Mouse (Mus musculus) myocyte (in vitro differentiated cells): ENCODE results near the gene Caln1. TPM values are rescaled to one million over a fixed set of nuclear protein-coding genes. Genes with fewer than 3 reads are reported as not detected.

Experiments used
- H3K27me3 ChIP-seq: one replicate; pipeline ENCODE4 v1.6.1; 2011; ENCODE audit not compliant: control insufficient read depth, insufficient read depth, insufficient read length
- H3K36me3 ChIP-seq: one replicate; pipeline ENCODE4 v1.6.1; 2011; ENCODE audit not compliant: control insufficient read depth, insufficient read depth
- H3K4me2 ChIP-seq: one replicate; pipeline ENCODE4 v1.6.1; 2011; ENCODE audit warnings: low read depth, control low read depth
- H3K4me3 ChIP-seq: one replicate; pipeline ENCODE4 v1.5.1; 2011; ENCODE audit warnings: mild to moderate bottlenecking, control low read depth, moderate library complexity
- H3K79me2 ChIP-seq: one replicate; pipeline ENCODE4 v1.6.1; 2011; ENCODE audit not compliant: control insufficient read depth, insufficient read depth
- H3ac ChIP-seq: one replicate; pipeline ENCODE4 v1.6.1; 2011; ENCODE audit not compliant: control insufficient read depth, insufficient read length
- CEBPB ChIP-seq: IDR thresholded peaks from 2 replicates; pipeline ENCODE4 v1.6.1; 2011; ENCODE audit warnings: mild to moderate bottlenecking, moderate library complexity; ENCODE audit not compliant: poor library complexity, insufficient read depth, severe bottlenecking
- E2F4 ChIP-seq: IDR thresholded peaks from one replicate; pipeline ENCODE4 v1.6.1; 2011; ENCODE audit warnings: mild to moderate bottlenecking, control low read depth, moderate library complexity; ENCODE audit not compliant: insufficient read depth
- MAX ChIP-seq: IDR thresholded peaks from one replicate; pipeline ENCODE4 v1.6.1; 2011; ENCODE audit warnings: low read depth, mild to moderate bottlenecking, control low read depth
- MYOD1 ChIP-seq, 3 experiments: IDR thresholded peaks; one replicate each; pipeline ENCODE4 v1.6.1; 2011; ENCODE audit warnings: control low read depth in 2 of 3, low read depth in 2 of 3, mild to moderate bottlenecking in 2 of 3, moderate library complexity in 1 of 3; ENCODE audit not compliant: insufficient read length in 2 of 3, control insufficient read depth in 1 of 3
- MYOG ChIP-seq, 3 experiments: IDR thresholded peaks; one replicate each; pipeline ENCODE4 v1.6.1; 2011; ENCODE audit warnings: control low read depth in 2 of 3, low read depth in 2 of 3, mild to moderate bottlenecking in 2 of 3; ENCODE audit not compliant: insufficient read length in 2 of 3, control insufficient read depth in 1 of 3, insufficient read depth in 1 of 3
- POLR2A ChIP-seq: IDR thresholded peaks from one replicate; pipeline ENCODE4 v1.6.1; 2011; ENCODE audit warnings: low read depth, mild to moderate bottlenecking, control low read depth, moderate library complexity; ENCODE audit not compliant: insufficient read length
- POLR2AphosphoS2 ChIP-seq: IDR thresholded peaks from one replicate; pipeline ENCODE4 v1.6.1; 2011; ENCODE audit warnings: low read depth, control low read depth; ENCODE audit not compliant: insufficient read length
- REST ChIP-seq: IDR thresholded peaks from one replicate; pipeline ENCODE4 v1.6.1; 2011; ENCODE audit warnings: mild to moderate bottlenecking, control low read depth, moderate library complexity; ENCODE audit not compliant: insufficient read depth, insufficient read length
- SRF ChIP-seq: IDR thresholded peaks from one replicate; pipeline ENCODE4 v1.6.1; 2011; ENCODE audit warnings: low read depth; ENCODE audit not compliant: control insufficient read depth, insufficient read length
- TCF12 ChIP-seq: IDR thresholded peaks from one replicate; pipeline ENCODE4 v1.6.1; 2011; ENCODE audit warnings: mild to moderate bottlenecking, control low read depth; ENCODE audit not compliant: poor library complexity, insufficient read depth, severe bottlenecking
- TCF3 ChIP-seq: IDR thresholded peaks from one replicate; pipeline ENCODE4 v1.6.1; 2011; ENCODE audit warnings: low read depth, control low read depth; ENCODE audit not compliant: insufficient read length
- USF1 ChIP-seq: IDR thresholded peaks from one replicate; pipeline ENCODE4 v1.6.1; 2011; ENCODE audit warnings: low read depth, mild to moderate bottlenecking, control low read depth, moderate library complexity
- polyA plus RNA-seq: library from polyadenylated mRNA; unstranded; fragments of >200 nt; fragmentation: generic; extraction: Trizol; gene quantifications from one replicate; pipeline ENCODE4 v1.2.1, GENCODE M21; 2012; ENCODE audit warnings: missing spikeins

The Caln1 gene
- polyA plus RNA-seq, 1 experiment, result not detected

DNA sequence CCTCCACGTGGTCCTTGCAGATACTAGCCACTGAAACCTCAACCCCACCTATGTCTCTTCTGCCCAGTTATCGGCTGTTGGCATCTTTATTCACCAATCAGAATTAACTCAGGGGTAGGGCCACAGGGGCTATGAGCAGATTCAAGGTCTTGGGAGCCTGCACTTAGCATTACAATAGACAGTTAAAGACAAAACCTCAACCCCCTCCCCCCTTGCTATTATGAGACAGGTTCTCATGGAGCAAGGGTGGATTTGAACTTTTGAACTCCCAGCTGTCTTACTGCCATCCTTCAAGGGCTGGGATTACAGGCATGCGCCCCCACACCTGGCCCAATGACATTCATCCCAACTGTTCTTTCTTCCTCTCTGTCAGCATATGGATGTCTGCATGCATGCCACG is 6.1 kb upstream of the Caln1 start:
- no peaks in the 10 kb centered on the region for H3K27me3 ChIP-seq
- H3K4me3 ChIP-seq, result no peak overlapping the region
- no peak overlapping the region for H3ac ChIP-seq
- no peaks in the 10 kb centered on the region for H3K36me3 ChIP-seq
- TF ChIP-seq TCF3 (no peak), TCF12 (no peak), POLR2AphosphoS2 (no peak), MYOD1 (IDR thresholded peaks at IDR 0.05; ENCODE audit: control insufficient read depth in 1 of 3, insufficient read length in 2 of 3, low read depth in 2 of 3) (no peak), POLR2A (no peak), REST (no peak), MAX (no peak), MYOG (IDR thresholded peaks at IDR 0.05; ENCODE audit: control insufficient read depth in 1 of 3, insufficient read depth in 1 of 3, insufficient read length in 2 of 3, low read depth in 2 of 3) (no peak), CEBPB (no peak)
- H3K4me2 ChIP-seq, result no peak overlapping the region
- no peaks in the 10 kb centered on the region for H3K79me2 ChIP-seq

DNA sequence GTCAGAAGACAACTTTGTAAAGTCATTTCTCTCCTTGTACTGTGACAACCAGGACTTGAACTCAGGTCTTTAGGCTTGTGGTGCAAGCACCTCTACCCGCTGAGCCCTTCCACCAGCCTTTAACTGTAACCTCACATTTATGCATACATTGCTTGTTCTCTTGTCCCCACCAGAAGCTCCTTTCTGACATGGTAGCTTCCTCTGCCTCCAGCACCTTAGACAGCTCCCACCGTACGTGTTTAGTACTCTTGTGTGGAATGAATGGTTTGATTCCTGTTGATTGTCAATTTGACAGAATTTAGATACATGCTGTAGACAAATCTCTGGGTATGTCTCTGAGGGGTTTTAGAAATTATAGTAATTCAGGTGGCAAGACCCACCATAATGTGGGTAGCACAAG is 5.5 kb upstream of the Caln1 start:
- H3K4me3 ChIP-seq, result no peak overlapping the region
- H3K4me2 ChIP-seq, result no peak overlapping the region
- H3K36me3 ChIP-seq, result no peaks in the 10 kb centered on the region
- TF ChIP-seq REST, result peak; percentile 41
- TF ChIP-seq SRF, result no peak
- no peaks in the 10 kb centered on the region for H3K27me3 ChIP-seq
- no peak overlapping the region for H3ac ChIP-seq
- no peaks in the 10 kb centered on the region for H3K79me2 ChIP-seq

DNA sequence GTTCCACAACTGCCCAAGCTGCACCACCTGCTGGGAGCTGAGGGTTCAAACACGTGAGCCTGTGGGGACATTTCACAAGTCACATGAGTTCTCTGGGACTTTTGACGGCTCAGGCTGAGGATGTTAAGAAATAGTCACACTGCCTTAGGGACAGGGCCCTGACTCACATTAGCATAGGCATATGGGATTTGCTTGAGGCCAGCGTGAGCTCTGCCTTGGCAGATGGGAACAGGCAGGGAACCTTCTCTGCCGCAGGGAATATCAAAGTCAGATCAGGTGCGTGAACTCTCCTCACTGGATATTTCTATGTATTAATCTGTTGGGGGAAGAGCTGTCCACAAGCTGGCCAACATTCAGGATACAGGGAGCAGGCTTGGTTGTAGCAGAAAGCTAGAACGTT is 1.0 kb upstream of the Caln1 start:
- TF ChIP-seq SRF (no peak), MAX (no peak), TCF3 (no peak), POLR2AphosphoS2 (no peak)
- no peaks in the 10 kb centered on the region for H3K27me3 ChIP-seq
- no peaks in the 10 kb centered on the region for H3K36me3 ChIP-seq
- no peaks in the 10 kb centered on the region for H3K79me2 ChIP-seq
- H3K4me3 ChIP-seq, result no peak overlapping the region
- no peak overlapping the region for H3K4me2 ChIP-seq
- H3ac ChIP-seq, result no peak overlapping the region

DNA sequence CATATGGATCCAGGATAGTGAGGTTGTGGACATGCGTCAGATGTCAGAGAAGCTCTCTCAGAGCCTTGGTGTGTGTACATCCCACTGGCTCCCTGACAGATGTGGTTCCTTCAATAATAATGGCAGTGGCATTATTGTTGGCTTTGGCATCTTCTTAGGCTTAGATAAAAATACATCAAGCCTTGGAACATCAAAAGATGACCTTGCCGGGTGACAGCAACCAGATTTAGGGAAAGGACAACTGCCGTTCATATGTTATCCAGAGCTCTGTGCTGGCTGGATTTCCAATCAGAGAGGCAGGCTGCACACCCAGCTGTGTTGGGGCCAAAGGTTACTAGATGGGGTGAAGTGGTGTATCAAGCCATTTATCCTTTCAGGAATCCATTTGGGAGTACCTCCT is 6.2 kb downstream of the Caln1 start:
- Histone ChIP-seq H3K79me2 (no peaks in the 10 kb centered on the region), H3ac (no peak overlapping the region), H3K36me3 (no peaks in the 10 kb centered on the region), H3K4me2 (no peak overlapping the region), H3K27me3 (no peaks in the 10 kb centered on the region), H3K4me3 (no peak overlapping the region)
- TF ChIP-seq REST (no peak), POLR2A (no peak), USF1 (no peak), SRF (no peak), CEBPB (no peak), TCF12 (no peak), POLR2AphosphoS2 (no peak), MAX (no peak), MYOD1 (IDR thresholded peaks at IDR 0.05; ENCODE audit: control insufficient read depth in 1 of 3, insufficient read length in 2 of 3, low read depth in 2 of 3) (no peak), TCF3 (no peak), MYOG (IDR thresholded peaks at IDR 0.05; ENCODE audit: control insufficient read depth in 1 of 3, insufficient read depth in 1 of 3, insufficient read length in 2 of 3, low read depth in 2 of 3) (no peak), E2F4 (no peak)

DNA sequence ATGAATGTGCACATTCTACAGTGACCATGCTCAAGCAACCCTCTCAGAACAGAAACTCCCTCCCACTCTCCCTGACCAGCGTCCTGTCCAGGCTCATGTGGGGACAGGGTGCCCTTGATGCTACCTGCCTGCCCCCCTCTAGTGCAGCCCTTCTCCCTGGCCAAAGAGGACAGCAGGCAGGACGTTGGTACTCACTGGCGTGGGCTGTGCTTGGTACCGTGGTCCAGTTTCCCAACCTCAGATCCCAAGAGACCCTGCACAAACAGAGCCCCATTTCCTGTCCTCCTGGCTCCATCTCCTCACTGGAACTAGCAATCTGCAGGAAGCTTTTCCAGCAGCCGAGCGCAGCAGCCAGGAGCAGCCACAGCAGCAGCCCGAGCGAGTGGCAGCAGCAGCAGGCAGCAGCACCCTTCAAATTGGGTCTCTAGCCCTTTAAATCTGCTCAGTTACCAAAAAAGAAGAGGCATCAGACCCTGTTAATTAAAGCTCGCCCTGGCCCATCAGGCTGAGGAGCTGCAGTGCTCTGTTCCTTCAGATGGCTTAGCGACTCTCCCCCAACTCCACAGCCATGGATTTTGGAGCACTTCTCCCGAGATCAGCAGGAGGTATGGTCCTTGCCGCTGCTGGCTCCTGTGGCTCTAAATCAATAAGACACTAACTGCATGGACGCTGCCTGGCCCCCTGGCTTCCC is 15.1 kb downstream of the Caln1 start, which contains the start of gene A330070K13Rik:
A330070K13Rik (minus strand) TSS at position 410 of the 691 bp plus-strand sequence.
- H3ac ChIP-seq, result no peak within 1 kb of the TSS
- H3K4me2 ChIP-seq, result no peak within 1 kb of the TSS
- TF ChIP-seq TCF3 (no peak), MYOD1 (IDR thresholded peaks at IDR 0.05; ENCODE audit: control insufficient read depth in 1 of 3, insufficient read length in 2 of 3, low read depth in 2 of 3) (no peak), MYOG (IDR thresholded peaks at IDR 0.05; ENCODE audit: control insufficient read depth in 1 of 3, insufficient read depth in 1 of 3, insufficient read length in 2 of 3, low read depth in 2 of 3) (no peak), POLR2AphosphoS2 (no peak), E2F4 (no peak), TCF12 (no peak), CEBPB (no peak), SRF (no peak)
- H3K79me2 ChIP-seq, result no peaks in the 10 kb centered on the region
- H3K4me3 ChIP-seq, result no peak within 1 kb of the TSS
- H3K36me3 ChIP-seq, result no peaks in the 10 kb centered on the region
- H3K27me3 ChIP-seq, result no peaks in the 10 kb centered on the region
